Mouse (Mus musculus): ENCODE results near the gene Sinhcaf.
"Not testable (repeated sequence)": the region's sequence is repeated elsewhere in the genome, so short reads cannot be mapped to it uniquely, and the experiment has no call there.

Sinhcaf gene

DNA sequence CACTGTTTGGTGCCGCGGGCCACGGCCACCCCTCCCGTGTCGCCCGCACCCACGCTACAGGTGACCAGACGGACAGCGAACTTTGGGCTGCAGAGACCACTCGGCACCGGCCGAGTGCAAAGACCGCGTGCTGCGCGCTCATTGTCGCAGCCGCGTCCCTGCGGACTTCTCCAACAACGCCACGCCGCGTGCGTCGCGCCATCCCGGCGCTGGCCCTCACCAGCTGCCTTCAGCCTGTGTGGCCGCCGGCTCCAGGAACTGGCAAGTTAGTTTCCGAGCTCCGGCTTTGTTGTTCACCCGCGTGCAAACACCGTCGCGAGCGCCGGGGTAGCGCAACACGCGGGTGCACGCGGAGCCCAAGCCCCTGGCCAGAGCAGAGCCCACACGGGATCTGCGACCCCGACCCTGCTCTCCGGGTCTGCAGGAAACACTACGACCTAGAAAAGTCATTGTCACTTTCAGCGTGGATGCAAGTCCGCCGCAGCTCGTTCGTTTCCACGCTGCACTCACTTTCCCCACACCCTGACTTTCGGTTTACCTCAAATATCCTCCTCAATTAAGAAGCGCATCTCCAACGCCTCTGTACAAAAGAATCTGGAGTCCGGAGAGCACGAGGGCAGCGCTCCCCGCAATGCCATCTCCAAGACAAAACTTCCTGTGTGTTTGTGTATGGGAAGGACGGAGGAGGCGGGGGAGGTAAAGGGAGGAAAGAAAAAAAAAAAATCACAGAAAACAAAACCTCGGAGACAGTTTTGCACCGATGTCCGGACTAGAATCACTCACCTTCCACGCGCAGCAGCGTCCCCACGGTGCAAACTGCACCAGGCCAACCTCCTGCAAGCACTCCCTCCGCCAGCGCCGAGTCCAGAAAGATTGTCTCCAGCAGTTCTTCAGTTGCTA, 508 bp downstream of the Sinhcaf start:
- DNase-seq (ENCODE audit: low spot score in 2 of 2), result peak in 1 of 2 experiments; percentile 8

DNA sequence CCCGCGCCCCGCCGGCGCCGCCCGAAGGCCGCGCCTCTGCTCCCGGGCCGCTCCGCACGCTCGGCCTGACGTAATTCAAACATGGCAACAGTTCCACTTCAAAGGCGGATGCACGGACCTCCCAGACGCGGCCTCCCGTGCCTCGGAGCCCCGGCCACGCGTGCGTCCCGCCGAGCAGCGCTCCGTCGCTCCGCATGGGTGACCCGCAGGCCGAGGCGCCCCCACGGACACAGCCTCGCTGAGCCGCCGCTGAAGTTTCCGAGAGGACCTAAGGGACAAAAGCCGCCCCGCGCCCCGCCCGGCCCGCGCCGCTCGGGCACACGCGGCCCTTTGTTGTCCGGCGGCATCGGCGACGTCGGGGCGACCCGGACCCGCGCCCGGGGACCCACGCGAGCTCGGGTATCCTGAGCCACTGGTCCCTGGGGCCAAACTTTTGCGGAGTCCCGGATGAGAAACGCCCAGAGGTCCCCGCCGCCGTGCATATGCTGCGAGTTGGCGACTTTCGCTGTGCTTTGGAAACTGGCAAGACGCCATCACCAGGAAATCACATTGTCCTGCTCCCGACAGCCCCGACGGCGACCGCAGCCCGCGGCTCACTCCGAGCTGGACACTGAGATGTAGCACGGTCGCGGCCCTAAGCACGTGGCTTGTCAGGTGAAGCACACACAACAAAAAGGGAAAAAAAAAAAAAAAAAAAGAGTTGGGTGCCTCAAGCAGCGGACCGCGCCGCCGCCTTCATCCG, 1.3 kb downstream of the Sinhcaf start:
- DNase-seq (ENCODE audit: low spot score in 2 of 2), result peak in 1 of 2 experiments; percentile 4

DNA sequence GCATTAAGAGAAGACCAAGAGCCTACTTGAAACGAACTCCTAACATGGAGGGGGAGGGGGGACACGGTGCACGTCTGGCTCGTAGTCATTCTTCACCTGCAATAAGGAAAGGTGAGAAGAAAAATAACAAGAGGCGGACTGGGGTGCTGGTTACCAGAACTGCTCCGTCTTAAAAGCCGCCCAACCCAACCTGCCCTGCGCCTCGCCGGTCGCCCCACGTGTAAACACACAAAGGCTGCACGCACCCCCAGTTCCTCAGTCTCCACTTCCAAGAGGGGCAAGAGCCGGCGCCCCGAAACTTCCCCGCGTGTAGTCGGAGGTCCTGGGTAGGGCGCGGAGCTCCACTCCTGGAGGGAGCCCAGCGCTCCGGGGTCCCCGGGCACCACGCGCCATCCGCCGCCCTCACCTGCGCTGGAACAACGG, 1.9 kb downstream of the Sinhcaf start:
- no peak for DNase-seq (ENCODE audit: low spot score in 2 of 2)

DNA sequence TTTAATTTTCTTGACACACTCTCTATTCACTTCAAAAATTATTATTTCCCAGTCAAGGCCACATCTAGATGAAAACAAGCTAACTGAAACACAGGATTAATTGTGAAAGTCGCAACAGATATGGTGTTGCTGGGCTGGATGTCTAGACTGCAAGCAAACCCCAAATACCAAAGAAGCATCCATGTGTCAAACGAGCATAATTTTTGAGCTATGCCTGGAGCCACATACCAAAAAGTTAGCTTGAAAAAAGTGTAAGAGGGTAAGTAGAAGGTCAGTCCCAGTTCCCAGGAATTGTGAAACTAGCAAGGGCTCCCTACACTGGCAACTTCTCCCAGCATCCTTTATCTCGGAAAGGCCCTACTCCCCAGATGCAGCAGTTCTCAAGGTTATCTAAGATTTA, 2.6 kb downstream of the Sinhcaf start:
- DNase-seq (ENCODE audit: low spot score in 2 of 2), result no peak

DNA sequence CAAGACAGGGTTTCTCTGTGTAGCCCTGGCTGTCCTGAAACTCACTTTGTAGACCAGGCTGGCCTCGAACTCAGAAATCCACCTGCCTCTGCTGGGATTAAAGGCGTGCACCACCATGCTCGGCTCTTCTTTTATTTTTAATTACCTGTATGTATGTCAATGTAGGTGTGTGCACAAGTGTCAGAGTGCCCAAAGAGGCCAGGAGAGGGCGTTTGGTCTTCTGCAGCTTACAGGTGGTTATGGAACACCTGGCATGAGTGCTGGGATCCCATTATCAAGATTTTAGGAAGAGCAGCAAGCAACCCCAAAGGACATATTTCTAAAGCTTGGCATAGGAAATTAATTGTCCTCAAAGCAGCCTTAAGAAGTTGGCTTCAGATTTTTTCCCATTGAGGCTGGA, 3.9 kb downstream of the Sinhcaf start:
- DNase-seq (ENCODE audit: low spot score in 2 of 2), result no peak

DNA sequence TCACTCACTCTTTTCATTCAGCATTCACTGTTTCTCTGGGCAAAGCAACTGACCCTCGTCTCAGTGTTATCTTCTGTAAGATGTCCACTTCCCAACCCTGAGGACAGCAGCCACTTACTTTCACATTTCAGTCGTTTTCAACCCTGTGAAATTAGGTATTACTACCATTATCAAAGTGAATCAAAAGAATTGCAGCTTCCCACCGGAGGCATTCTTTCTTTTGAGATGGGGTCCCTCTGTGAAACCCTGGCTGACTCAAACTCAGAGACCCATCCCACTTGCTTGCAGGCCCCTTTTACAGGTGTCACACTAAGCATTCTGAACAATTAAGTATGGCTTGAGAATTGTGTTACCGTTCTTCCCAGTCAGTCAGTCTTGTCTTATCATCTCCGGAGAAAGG, 4.4 kb downstream of the Sinhcaf start:
- DNase-seq (ENCODE audit: low spot score in 2 of 2), result no peak

DNA sequence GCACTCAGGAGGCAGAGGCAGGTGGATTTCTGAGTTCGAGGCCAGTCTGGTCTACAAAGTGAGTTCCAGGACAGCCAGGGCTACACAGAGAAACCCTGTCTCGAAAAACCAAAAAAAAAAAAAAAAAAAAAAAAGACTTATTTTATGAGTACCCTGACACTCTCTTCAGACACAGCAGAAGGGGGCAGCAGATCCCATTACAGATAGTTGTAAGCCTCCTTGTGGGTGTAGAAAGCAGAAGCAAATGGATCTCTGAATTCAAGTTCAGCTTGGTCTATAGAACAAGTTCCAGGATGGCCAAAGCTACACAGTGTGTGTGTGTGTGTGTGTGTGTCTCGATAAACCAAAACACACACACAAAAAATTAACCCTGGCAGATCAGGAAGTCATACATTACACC, 5.9 kb downstream of the Sinhcaf start:
- not testable (repeated sequence) for DNase-seq (ENCODE audit: low spot score in 2 of 2)

DNA sequence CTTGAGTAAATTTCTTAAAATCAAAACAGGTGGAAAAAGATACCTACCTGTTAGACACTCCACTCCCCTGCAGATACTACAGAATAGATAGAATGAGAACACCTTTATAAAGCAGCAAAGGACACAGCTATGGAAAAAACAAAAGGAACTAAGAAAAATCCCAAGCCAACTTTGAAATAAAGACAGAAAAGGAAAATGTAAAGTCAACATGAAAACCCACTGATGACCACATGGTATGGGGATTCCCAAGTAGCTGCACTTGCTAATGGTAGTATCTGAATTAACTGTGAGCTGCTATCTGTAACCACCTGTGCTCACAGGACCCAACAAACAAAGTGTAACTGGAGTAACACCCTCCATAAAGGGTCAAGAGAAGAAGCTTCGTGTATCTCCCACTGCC, 8.6 kb downstream of the Sinhcaf start:
- DNase-seq (ENCODE audit: low spot score in 2 of 2), result no peak

DNA sequence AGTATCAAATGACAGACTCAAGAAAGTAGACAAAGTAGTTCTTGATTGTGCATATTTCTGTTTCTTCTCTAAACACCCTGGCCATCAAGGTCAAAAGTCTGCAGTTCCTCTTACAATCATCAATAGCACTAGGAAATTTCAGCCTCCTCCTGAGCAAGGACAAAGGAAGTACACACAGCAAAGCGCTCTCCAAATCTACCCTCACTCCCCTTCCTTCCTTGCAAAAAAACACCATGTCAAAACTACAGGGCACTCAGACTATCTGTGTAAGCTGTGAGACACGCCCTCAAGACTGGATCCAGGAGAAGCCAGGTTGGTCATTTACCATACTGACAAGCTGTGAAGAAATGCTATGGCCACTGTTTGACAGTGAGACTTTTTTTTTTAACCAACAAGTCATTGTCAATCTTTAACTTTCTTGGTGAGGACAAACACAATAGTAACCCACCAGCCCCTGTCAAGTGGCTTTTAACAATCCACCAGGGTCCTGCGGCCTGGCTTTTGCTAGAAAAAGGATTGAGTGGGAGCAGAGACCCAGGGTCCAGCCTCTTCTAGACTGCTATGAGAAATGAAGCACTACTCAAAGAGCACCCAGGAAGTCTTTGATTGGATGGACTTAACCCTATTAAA, 11.2 kb downstream of the Sinhcaf start:
- DNase-seq (ENCODE audit: low spot score in 2 of 2), result no peak

DNA sequence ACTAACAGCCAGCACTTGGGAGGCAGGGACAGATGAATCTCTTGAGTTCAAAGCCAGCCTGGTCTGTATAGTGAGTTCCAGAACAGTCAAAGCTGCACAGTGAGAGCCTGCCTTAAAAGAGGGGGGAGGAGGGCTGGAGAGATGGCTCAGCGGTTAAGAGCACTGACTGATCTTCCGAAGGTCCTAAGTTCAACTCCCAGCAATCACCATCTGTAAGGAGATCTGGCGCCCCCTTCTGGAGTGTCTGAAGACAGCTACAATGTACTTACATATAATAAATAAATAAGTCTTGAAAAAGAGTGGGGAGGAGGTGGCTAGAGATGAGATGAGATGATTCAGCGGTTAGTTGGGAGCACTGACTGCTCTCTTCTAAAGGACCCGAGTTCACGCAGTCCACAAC, 15.0 kb downstream of the Sinhcaf start:
- DNase-seq (ENCODE audit: low spot score in 2 of 2), result no peak

DNA sequence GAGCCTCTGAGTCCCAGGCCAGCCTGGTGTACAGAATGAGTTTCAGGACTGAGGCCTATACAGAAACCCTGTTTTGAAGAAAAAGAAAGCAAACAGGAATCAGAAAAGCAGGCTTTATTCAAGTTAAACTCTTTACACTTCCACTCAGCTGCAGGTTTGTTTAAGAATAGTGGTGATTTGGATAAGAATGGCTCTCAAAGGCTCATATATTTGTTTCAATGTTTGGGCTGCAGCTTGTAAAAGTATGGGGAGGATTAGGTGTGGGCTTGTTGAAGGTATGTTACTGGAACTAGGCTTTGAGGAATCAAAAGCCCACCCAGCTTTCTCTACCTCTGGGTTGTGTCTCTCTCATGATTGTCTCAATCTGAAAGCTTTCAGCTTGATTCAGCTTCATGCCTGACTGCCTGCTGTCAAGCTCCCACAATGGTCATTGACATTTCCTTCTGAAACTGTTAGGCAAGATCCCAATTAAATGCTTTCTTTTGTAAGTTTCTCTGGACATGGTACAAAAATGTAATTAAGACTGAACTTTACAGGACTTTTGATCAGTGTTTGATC, 27.3 kb downstream of the Sinhcaf start:
- DNase-seq (ENCODE audit: low spot score in 2 of 2), result no peak

DNA sequence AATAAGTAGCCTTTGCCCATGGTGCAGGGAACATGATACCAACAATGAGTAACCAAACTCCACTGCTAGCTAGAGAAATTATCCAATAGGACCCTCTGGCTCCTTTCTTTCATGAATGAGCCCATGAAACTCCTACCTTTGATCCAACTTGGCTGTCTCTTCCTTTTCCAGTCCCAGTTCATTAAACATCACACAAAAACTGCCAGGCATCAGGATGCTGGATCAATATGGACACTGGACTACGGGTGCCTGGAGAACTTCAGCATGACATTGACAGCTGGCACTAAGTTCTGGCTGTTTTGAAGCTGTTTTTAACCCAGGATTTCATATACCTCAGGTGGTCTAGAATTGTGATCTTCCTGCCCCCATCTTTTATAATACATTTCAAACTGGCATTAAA, 28.6 kb downstream of the Sinhcaf start:
- no peak for DNase-seq (ENCODE audit: low spot score in 2 of 2)

DNA sequence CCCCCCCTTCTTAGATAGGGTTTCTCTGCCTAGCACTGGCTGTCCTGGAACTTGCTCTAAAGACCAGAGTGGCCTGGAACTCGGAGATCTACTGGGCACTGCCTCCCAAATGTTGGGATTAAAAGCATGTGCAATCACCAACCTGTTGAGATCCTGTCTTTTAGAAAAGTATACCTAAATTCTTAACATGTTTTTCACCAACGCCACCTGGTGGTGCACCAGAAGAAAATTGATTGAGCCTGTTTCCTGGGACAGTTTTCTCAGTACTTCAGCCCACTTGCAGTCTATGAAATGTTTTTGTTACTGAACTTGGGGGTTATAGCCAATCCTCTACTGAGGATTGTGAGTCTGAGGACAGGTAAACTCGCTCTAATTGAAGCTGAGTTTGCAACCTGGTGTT, 29.4 kb downstream of the Sinhcaf start:
- DNase-seq (ENCODE audit: low spot score in 2 of 2), result no peak

DNA sequence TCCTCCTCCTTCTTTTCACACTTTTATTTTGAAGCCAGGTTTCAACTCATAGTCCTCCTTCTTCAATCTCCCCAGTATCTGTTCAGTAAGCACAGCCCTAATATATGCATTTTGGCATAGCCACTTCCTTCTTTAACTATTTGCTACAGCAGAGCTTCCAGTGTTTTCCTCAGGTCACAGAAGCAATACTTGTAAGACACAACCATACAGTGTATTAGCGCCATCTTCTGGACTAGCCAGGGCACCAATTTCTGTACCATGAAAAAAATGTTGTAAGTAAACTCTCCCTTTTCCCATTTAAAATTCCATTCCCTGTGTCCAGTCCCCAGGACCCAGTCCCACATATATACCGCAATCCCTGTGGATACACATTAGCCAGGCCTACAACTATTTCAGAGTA, 32.3 kb downstream of the Sinhcaf start:
- DNase-seq (ENCODE audit: low spot score in 2 of 2), result peak in 1 of 2 experiments; percentile 51

DNA sequence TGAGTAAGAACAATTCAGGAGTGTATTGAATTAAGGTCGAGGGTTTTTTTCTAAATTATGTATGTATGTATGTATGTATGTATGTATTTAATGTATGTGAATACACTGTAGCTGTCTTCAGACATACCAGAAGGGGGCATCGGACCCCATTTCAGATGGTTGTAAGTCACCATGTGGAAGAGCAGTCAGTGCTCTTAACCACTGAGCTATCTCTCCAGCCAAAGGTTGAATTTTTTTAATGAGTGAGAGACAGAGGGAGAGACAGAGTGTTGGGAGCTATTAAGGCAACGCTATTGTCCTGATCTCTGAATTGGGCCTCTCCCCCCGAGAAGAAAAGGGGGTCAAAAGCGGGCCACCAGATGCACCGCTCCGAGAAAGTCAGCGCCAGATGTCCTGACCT, 34.4 kb downstream of the Sinhcaf start:
- DNase-seq (ENCODE audit: low spot score in 2 of 2), result not testable (repeated sequence)

DNA sequence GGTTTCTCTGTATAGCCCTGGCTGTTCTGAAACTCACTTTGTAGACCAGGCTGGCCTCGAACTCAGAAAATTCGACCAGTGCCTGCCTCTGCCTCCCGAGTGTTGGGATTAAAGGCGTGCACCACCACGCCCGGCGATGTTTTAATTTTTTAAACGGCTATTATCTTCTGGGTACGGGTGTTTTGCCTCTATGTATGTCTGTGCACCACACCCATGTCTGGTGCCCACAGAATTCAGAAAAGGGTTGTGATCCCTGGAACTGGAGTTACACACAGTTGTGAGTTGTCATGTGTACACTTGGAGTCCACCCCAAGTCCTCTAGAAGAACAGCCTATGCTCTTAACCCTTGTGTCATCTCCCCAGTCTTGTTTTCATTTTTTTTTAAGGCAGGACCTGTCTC, 39.3 kb downstream of the Sinhcaf start:
- DNase-seq (ENCODE audit: low spot score in 2 of 2), result no peak

DNA sequence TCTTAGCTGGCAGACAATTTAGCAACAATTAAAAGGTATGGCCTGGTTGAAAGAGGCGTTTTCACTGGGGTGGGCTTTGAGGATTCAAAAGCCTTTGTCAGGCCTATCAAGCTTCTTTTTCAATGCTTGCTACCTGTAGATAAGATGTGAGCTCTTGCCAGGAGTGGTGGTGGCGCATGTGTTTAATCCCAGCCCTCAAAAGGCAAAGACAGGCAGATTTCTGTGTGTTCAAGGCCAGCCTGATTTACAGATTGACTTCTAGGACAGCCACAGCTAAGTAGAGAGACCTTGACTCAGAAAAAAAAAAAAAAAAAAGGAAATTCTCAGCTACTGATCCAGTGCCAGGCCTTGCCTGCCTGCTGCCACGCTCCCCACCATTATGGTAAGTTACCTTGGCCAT, 43.5 kb downstream of the Sinhcaf start:
- DNase-seq (ENCODE audit: low spot score in 2 of 2), result no peak

DNA sequence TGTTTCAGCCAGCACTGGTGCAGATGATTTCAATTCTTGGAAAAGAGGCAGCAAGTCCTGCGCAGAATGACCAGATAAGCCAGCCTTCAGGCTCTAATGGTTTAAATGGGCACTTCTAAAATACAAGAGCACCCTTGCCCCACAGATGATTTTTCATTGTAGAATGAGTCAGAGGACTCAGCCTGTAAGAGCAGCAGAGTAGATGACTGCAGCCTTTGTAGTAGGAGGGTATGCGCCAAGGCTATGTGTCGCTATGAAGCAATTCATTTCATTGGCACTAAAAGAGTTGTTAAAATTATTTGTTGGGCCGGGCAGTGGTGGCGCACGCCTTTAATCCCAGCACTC, 49.8 kb downstream of the Sinhcaf start:
- DNase-seq (ENCODE audit: low spot score in 2 of 2), result no peak

DNA sequence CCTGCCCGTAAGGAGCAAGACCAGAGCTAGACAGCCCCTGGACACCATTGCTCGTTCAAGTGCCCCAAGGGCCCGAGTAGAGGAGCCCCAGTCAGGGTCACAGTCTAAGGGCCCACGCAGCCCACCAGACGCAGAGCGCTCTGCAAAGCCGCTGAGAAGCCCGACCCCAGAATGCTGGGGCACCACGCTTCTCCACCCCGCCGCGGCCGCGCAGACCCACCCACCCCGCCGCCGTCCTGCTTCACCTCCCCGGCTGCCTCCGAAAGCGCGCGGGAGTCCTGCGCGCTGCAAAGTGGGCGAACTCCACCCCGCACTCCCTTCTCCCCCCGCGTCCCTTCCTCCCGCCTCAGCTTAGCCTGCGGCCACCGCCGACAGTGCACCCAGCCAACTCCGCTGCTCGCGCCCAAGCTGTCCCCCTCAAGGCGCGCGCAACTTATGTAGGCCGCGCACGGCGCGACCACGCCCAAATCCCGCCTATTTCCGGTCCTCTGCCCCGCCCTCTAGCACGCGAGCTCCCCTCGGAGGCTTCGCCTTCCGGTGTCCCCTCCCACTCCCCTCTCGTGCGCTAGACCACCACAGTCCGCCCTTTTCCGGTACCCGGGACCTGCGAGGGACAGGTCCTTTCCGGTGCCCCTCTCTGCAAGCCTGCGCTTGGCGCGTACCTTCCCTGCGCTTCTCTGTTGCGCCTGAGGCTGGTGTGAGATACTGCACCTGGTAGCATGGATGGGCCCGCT, 50.3 kb downstream of the Sinhcaf start, which contains the start of gene Caprin2:
Caprin2 (minus strand) TSS at position 465 of the 734 bp plus-strand sequence.
- DNase-seq (ENCODE audit: low spot score in 2 of 2), result peak; percentile 73 to 85

DNA sequence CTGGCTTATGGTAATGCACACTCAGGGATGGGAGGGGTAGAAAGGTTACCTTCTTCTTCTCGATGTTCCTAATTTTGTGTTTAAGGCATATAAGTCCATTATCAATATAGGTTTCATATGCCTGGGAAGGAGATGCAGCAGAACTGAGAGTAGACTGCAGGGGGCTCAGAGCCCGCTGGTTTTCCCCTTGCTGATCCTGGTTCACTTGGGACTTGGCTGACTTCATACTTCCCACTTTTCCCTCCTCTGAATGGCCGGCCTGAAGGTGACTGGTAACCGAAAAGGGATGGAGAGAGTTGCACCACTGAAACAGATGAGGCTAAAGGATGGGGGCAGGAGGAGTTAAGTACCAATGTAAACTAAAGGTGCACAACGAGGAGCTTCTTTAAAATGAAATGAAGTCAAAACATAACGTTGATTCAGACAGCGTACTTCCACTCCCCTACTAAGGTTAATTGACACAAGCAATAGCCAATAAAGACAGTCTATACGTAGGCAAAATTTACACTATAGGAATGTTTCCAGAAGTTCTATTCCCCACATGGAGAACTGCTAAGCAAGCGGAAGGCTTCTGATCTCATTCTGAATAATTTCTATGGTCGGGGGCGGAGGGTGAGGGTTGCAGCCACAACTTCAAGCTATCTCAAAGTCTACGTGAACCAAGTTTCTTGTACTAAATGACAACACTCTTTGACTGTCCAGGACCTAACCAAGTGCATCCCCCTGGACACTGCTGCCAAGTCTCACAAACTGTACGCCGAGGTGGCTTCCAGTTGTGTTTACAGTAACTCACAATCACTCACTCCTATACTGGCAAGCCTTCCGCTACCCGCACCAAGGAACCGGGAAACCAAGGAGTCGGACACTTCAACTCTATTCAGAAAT, 51.1 kb downstream of the Sinhcaf start:
- DNase-seq (ENCODE audit: low spot score in 2 of 2), result peak in 1 of 2 experiments; percentile 18

DNA sequence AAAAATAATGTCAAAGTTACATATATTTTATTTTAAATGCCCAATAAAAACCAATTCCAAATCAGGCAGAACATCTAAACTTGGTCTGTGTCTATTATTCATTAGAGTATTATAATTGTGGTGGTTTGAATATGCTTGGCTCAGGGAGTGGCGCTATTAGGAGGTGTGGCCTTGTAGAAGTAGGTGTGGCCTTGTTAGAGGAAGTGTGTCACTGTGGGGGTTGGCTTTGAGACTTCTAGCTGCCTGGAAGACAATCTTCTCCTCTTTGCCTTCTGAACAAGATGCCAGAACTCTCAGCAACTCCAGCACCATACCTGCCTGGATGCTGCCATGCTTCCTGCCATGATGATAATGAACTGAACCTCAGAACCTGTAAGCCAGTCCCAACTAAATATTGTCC, 72.4 kb downstream of the Sinhcaf start:
- DNase-seq (ENCODE audit: low spot score in 2 of 2), result no peak

All from left cerebral cortex, adult 9 months (tissue).